Mouse (Mus musculus) MEL (cell line): ENCODE data around the gene Rnf145. TPM values are rescaled to one million over a fixed set of nuclear protein-coding genes. Genes with fewer than 3 reads are reported as not detected.

ENCODE experiments used
- DNase-seq: peaks from one replicate; pipeline ENCODE4 v3.0.0; 2011; ENCODE audit warnings: low read depth, low spot score
- H3K27ac ChIP-seq: 2 replicates; pipeline ENCODE4 v1.5.1; 2012; ENCODE audit warnings: low read depth, mild to moderate bottlenecking, control low read depth, low read length, moderate library complexity; ENCODE audit not compliant: control insufficient read depth
- H3K27me3 ChIP-seq, 2 experiments: fragments of 150-350 bp in 1 of 2; sonication (generic) in 1 of 2; 2 replicates each; pipeline ENCODE4 v1.6.1; 2012; ENCODE audit warnings: low read length in 2 of 2, mild to moderate bottlenecking in 2 of 2, improper control_type of control experiment in 1 of 2, moderate library complexity in 1 of 2; ENCODE audit not compliant: insufficient read depth in 2 of 2, control insufficient read depth in 1 of 2
- H3K36me3 ChIP-seq, 2 experiments: 2 replicates each; pipeline ENCODE4 v1.6.1; 2012 to 2014; ENCODE audit warnings: low read length in 2 of 2, improper control_type of control experiment in 1 of 2, inconsistent platforms in 1 of 2, mild to moderate bottlenecking in 1 of 2; ENCODE audit not compliant: insufficient read depth in 2 of 2, control insufficient read depth in 1 of 2
- H3K4me1 ChIP-seq, 2 experiments: fragments of 150-350 bp in 1 of 2; sonication (generic) in 1 of 2; 2 replicates each; pipeline ENCODE4 v1.6.1; 2012; ENCODE audit warnings: low read length in 2 of 2, improper control_type of control experiment in 1 of 2, mild to moderate bottlenecking in 1 of 2; ENCODE audit not compliant: insufficient read depth in 2 of 2, control insufficient read depth in 1 of 2
- H3K4me3 ChIP-seq, 2 experiments: fragments of 150-350 bp in 1 of 2; sonication (generic) in 1 of 2; 2 replicates each; pipeline ENCODE4 v1.5.1; 2012; ENCODE audit warnings: low read depth in 2 of 2, low read length in 2 of 2, mild to moderate bottlenecking in 2 of 2, moderate library complexity in 2 of 2, control low read depth in 1 of 2, improper control_type of control experiment in 1 of 2; ENCODE audit not compliant: control insufficient read depth in 1 of 2, insufficient read depth in 1 of 2
- H3K79me2 ChIP-seq: 2 replicates; pipeline ENCODE4 v1.6.1; 2012; ENCODE audit warnings: mild to moderate bottlenecking, low read length, moderate library complexity; ENCODE audit not compliant: control insufficient read depth, poor library complexity, insufficient read depth
- H3K9ac ChIP-seq: 2 replicates; pipeline ENCODE4 v1.6.1; 2012; ENCODE audit warnings: low read depth, mild to moderate bottlenecking, control low read depth, low read length, moderate library complexity; ENCODE audit not compliant: control insufficient read depth, poor library complexity, severe bottlenecking
- H3K9me3 ChIP-seq: fragments of 150-350 bp; sonication (generic); replicated peaks from 2 replicates; pipeline ENCODE4 v1.6.1; 2012; ENCODE audit warnings: mild to moderate bottlenecking, low read length, improper control_type of control experiment, moderate library complexity; ENCODE audit not compliant: insufficient read depth
- BHLHE40 ChIP-seq: IDR thresholded peaks from 2 replicates; pipeline ENCODE4 v1.6.1; 2012; ENCODE audit warnings: low read depth, mild to moderate bottlenecking, inconsistent platforms, low read length, improper control_type of control experiment, borderline replicate concordance
- CHD1 ChIP-seq: IDR thresholded peaks from 2 replicates; pipeline ENCODE4 v1.6.1; 2012; ENCODE audit warnings: low read depth, mild to moderate bottlenecking, inconsistent platforms, low read length, improper control_type of control experiment
- CTCF ChIP-seq, 3 experiments: IDR thresholded peaks in 2 of 3; conservative IDR thresholded peaks in 1 of 3; 2 replicates each; pipeline ENCODE4 v1.5.1; 2011 to 2012; ENCODE audit warnings: low read length in 3 of 3, low read depth in 2 of 3, mild to moderate bottlenecking in 2 of 3, improper control_type of control experiment in 1 of 3, inconsistent platforms in 1 of 3, mixed read lengths in 1 of 3, moderate library complexity in 1 of 3; ENCODE audit not compliant: control insufficient read depth in 1 of 3, insufficient read depth in 1 of 3, poor library complexity in 1 of 3, severe bottlenecking in 1 of 3
- E2F4 ChIP-seq: IDR thresholded peaks from 2 replicates; pipeline ENCODE4 v1.6.1; 2011; ENCODE audit warnings: low read depth, low read length, improper control_type of control experiment, borderline replicate concordance
- ELF1 ChIP-seq: IDR thresholded peaks from 2 replicates; pipeline ENCODE4 v1.6.1; 2014; ENCODE audit warnings: low read depth, mild to moderate bottlenecking, inconsistent platforms, low read length, improper control_type of control experiment, moderate library complexity
- EP300 ChIP-seq, 2 experiments: IDR thresholded peaks; 2 replicates each; pipeline ENCODE4 v1.6.1; 2011; ENCODE audit warnings: improper control_type of control experiment in 2 of 2, low read length in 2 of 2, low read depth in 1 of 2, mild to moderate bottlenecking in 1 of 2
- ETS1 ChIP-seq: IDR thresholded peaks from 2 replicates; pipeline ENCODE4 v1.6.1; 2012; ENCODE audit warnings: low read depth, mild to moderate bottlenecking, inconsistent platforms, low read length, improper control_type of control experiment, moderate library complexity
- GABPA ChIP-seq: IDR thresholded peaks from 2 replicates; pipeline ENCODE4 v1.6.1; 2012; ENCODE audit warnings: low read depth, mild to moderate bottlenecking, inconsistent platforms, low read length, improper control_type of control experiment, moderate library complexity
- HCFC1 ChIP-seq: IDR thresholded peaks from 2 replicates; pipeline ENCODE4 v1.6.1; 2012; ENCODE audit warnings: low read depth, mild to moderate bottlenecking, inconsistent platforms, low read length, improper control_type of control experiment, moderate library complexity
- KAT2A ChIP-seq: conservative IDR thresholded peaks from 2 replicates; pipeline ENCODE4 v1.6.1; 2012; ENCODE audit warnings: low read depth, low read length, improper control_type of control experiment, inconsistent platforms
- MAX ChIP-seq: IDR thresholded peaks from 2 replicates; pipeline ENCODE4 v1.6.1; 2011; ENCODE audit warnings: low read length, improper control_type of control experiment
- MAZ ChIP-seq: IDR thresholded peaks from 2 replicates; pipeline ENCODE4 v1.6.1; 2012; ENCODE audit warnings: low read depth, mild to moderate bottlenecking, inconsistent platforms, low read length, improper control_type of control experiment
- MEF2A ChIP-seq: IDR thresholded peaks from 2 replicates; pipeline ENCODE4 v1.6.1; 2014; ENCODE audit warnings: low read depth, mild to moderate bottlenecking, inconsistent platforms, low read length, improper control_type of control experiment; ENCODE audit not compliant: poor library complexity, insufficient replicate concordance, severe bottlenecking; ENCODE audit errors: extremely low read depth
- MXI1 ChIP-seq: IDR thresholded peaks from 2 replicates; pipeline ENCODE4 v1.6.1; 2011; ENCODE audit warnings: mild to moderate bottlenecking, low read depth, low read length, improper control_type of control experiment
- MYB ChIP-seq: IDR thresholded peaks from 2 replicates; pipeline ENCODE4 v1.6.1; 2011; ENCODE audit warnings: mild to moderate bottlenecking, low read depth, low read length, improper control_type of control experiment
- MYC ChIP-seq: IDR thresholded peaks from 2 replicates; pipeline ENCODE4 v1.6.1; 2011; ENCODE audit warnings: low read depth, mild to moderate bottlenecking, low read length, improper control_type of control experiment, moderate library complexity
- NELFE ChIP-seq: IDR thresholded peaks from 2 replicates; pipeline ENCODE4 v1.6.1; 2011; ENCODE audit warnings: low read depth, low read length, improper control_type of control experiment
- NRF1 ChIP-seq: IDR thresholded peaks from 2 replicates; pipeline ENCODE4 v1.6.1; 2014; ENCODE audit warnings: low read depth, mild to moderate bottlenecking, inconsistent platforms, low read length, improper control_type of control experiment, moderate library complexity; ENCODE audit not compliant: poor library complexity, insufficient read depth, severe bottlenecking
- POLR2A ChIP-seq, 2 experiments: IDR thresholded peaks; 2 replicates each; pipeline ENCODE4 v1.6.1; 2011 to 2012; ENCODE audit warnings: low read length in 2 of 2, mild to moderate bottlenecking in 2 of 2, control low read depth in 1 of 2, improper control_type of control experiment in 1 of 2, low read depth in 1 of 2, moderate library complexity in 1 of 2; ENCODE audit not compliant: control insufficient read depth in 1 of 2, insufficient read depth in 1 of 2, poor library complexity in 1 of 2
- POLR2AphosphoS2 ChIP-seq: IDR thresholded peaks from 2 replicates; pipeline ENCODE4 v1.6.1; 2011; ENCODE audit warnings: low read length, improper control_type of control experiment
- RAD21 ChIP-seq: IDR thresholded peaks from 2 replicates; pipeline ENCODE4 v1.6.1; 2011; ENCODE audit warnings: mild to moderate bottlenecking, low read depth, low read length, improper control_type of control experiment
- SIN3A ChIP-seq: IDR thresholded peaks from 2 replicates; pipeline ENCODE4 v1.6.1; 2012; ENCODE audit warnings: low read length, improper control_type of control experiment, inconsistent platforms
- SMC3 ChIP-seq: IDR thresholded peaks from 2 replicates; pipeline ENCODE4 v1.6.1; 2011; ENCODE audit warnings: low read depth, low read length, improper control_type of control experiment
- TAL1 ChIP-seq: IDR thresholded peaks from 2 replicates; pipeline ENCODE4 v1.6.1; 2012; ENCODE audit warnings: mild to moderate bottlenecking, inconsistent platforms, low read length, moderate library complexity, mixed read lengths
- TBP ChIP-seq: IDR thresholded peaks from 2 replicates; pipeline ENCODE4 v1.8.0; 2011; ENCODE audit warnings: low read depth, low read length, improper control_type of control experiment
- TCF12 ChIP-seq: IDR thresholded peaks from 2 replicates; pipeline ENCODE4 v1.6.1; 2014; ENCODE audit warnings: low read depth, mild to moderate bottlenecking, inconsistent platforms, low read length, improper control_type of control experiment, moderate library complexity
- UBTF ChIP-seq: IDR thresholded peaks from 2 replicates; pipeline ENCODE4 v1.6.1; 2012; ENCODE audit warnings: low read depth, mild to moderate bottlenecking, inconsistent platforms, low read length, improper control_type of control experiment, moderate library complexity, borderline replicate concordance; ENCODE audit not compliant: insufficient read depth
- USF1 ChIP-seq: IDR thresholded peaks from 2 replicates; pipeline ENCODE4 v1.6.1; 2014; ENCODE audit warnings: low read depth, mild to moderate bottlenecking, inconsistent platforms, low read length, improper control_type of control experiment, moderate library complexity
- USF2 ChIP-seq, 2 experiments: IDR thresholded peaks; 2 replicates each; pipeline ENCODE4 v1.6.1; 2011 to 2012; ENCODE audit warnings: improper control_type of control experiment in 2 of 2, low read length in 2 of 2, borderline replicate concordance in 1 of 2, inconsistent platforms in 1 of 2, low read depth in 1 of 2, mild to moderate bottlenecking in 1 of 2; ENCODE audit not compliant: insufficient read depth in 1 of 2
- ZKSCAN1 ChIP-seq: IDR thresholded peaks from 2 replicates; pipeline ENCODE4 v1.6.1; 2012; ENCODE audit warnings: low read depth, mild to moderate bottlenecking, inconsistent platforms, low read length, improper control_type of control experiment, moderate library complexity
- ZMIZ1 ChIP-seq: IDR thresholded peaks from 2 replicates; pipeline ENCODE4 v1.6.1; 2012; ENCODE audit warnings: low read depth, mild to moderate bottlenecking, inconsistent platforms, low read length, improper control_type of control experiment, moderate library complexity
- ZNF384 ChIP-seq: IDR thresholded peaks from 2 replicates; pipeline ENCODE4 v1.6.1; 2012; ENCODE audit warnings: low read depth, mild to moderate bottlenecking, inconsistent platforms, low read length, improper control_type of control experiment
- polyA plus RNA-seq, 2 experiments: library from polyadenylated mRNA; stranded (reverse) in 1 of 2; unstranded in 1 of 2; fragments of >175 nt in 1 of 2; fragments of >200 nt in 1 of 2; gene quantifications; 2 replicates each; pipeline versions ENCODE4 v1.2.1 to v1.2.4; 2012; ENCODE audit warnings: low replicate concordance in 2 of 2, low read depth in 1 of 2; ENCODE audit not compliant: insufficient read length in 2 of 2, insufficient read depth in 1 of 2, missing spikeins in 1 of 2
- total RNA-seq: library from RNA; depleted of rRNA; stranded (reverse); fragments of 300-350 nt; gene quantifications from 2 replicates; pipeline ENCODE4 v1.2.3, GENCODE M21; 2012

Rnf145 gene
- total and polyA plus RNA-seq, 3 experiments, result 73.5 to 94.1 TPM; not detected in 1

DNA sequence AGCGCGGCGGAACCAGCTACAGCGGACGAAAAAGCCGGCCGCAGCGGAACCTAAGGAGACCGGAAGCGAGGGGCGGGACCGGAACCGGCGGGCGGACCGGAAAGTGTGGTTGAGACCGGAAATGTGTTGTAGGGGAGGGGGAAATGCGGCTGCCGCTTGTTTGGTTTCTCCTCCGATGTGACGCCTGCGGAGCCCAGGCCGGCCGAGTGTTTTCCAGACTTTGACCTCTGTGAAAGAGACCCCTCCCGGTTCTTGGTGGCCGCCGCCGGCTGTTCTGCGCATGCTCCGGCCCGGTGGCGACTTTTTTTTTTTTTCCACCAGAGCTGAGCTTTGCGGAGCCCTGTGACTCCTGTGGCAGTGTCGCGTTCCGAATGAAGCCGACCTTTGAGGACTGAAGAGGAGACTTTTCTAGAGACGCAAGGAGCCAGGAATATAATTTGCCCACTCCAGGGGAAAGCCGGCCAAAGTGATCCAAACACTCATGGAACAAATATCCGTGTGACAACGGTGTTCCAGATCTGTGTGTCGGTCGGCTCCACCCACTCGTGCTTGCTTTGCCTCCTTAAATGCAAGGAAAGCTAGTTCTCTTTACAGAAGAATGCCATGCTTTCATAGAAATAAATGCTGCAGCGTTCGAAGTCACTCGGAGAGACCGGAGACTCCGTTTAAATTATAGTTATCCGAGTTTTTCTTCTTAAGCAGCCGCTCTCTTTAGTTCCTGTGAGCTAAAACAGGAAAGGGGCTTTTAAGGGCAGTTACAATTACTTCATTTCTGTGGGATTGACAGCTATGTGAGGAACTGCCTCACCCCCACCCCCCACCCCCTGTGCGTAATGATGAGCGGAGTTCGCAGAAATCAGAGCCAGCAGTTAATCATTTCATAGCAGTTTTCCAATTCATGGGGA lies 48.1 kb upstream of the Rnf145 start, which contains the start of gene Ublcp1:
Gene Ublcp1 (minus strand): TSS at position 67 of the 905 bp plus-strand sequence.
- peak; percentile 97 for DNase-seq
- H3K27ac ChIP-seq, result peak within 1 kb of the TSS; percentile 93
- H3K4me3 ChIP-seq, result peak within 1 kb of the TSS; percentile 64 to 86
- H3K9ac ChIP-seq, result peak within 1 kb of the TSS; percentile 91
- no peaks in the 10 kb centered on the region for H3K27me3 ChIP-seq
- TF ChIP-seq MYB, result peak; percentile 16; the same call in 1 of the 2 replicates
- no peak for TF ChIP-seq BHLHE40
- 0 out of 2 replicates have a peak, but pooled peaks have one; percentile 44 for TF ChIP-seq ZKSCAN1
- TF ChIP-seq SMC3, result no peak
- peak; percentile 91 for TF ChIP-seq ELF1
- TF ChIP-seq GABPA, result no peak
- peak; percentile 44; the same call in 1 of the 2 replicates for TF ChIP-seq MYC
- peak; percentile 72 for TF ChIP-seq MXI1
- no peak; the same call in 1 of the 2 replicates for TF ChIP-seq CHD1
- TF ChIP-seq KAT2A, result peak; percentile 63; the same call in 1 of the 2 replicates
- peak; percentile 90 for TF ChIP-seq HCFC1
- TF ChIP-seq E2F4, result peak; percentile 68; the same call in 1 of the 2 replicates
- no peak for TF ChIP-seq RAD21
- TF ChIP-seq MAX, result peak; percentile 74
- TF ChIP-seq ZMIZ1, result peak; percentile 77
- TF ChIP-seq UBTF, result peak; percentile 62; the same call in 1 of the 2 replicates
- peak; percentile 77 for TF ChIP-seq NRF1
- peak; percentile 76 for TF ChIP-seq TBP
- TF ChIP-seq TCF12, result peak; percentile 72
- TF ChIP-seq POLR2A (IDR thresholded peaks at IDR 0.05; ENCODE audit: control insufficient read depth in 1 of 2, insufficient read depth in 1 of 2, low read depth in 1 of 2, low read length in 2 of 2, poor library complexity in 1 of 2), result peak in 1 of 2 experiments; percentile 86; a peak in 3 of 4 replicates
- TF ChIP-seq CTCF (IDR thresholded peaks at IDR 0.05 in 2 of 3, conservative IDR thresholded peaks at IDR 0.05 in 1 of 3; ENCODE audit: control insufficient read depth in 1 of 3, insufficient read depth in 1 of 3, low read depth in 2 of 3, low read length in 3 of 3, poor library complexity in 1 of 3, severe bottlenecking in 1 of 3), result no peak
- TF ChIP-seq TAL1, result no peak
- peak; percentile 75 for TF ChIP-seq SIN3A
- peak; percentile 43; the same call in 1 of the 2 replicates for TF ChIP-seq USF1
- TF ChIP-seq USF2 (IDR thresholded peaks at IDR 0.05; ENCODE audit: borderline replicate concordance in 1 of 2, insufficient read depth in 1 of 2, low read depth in 1 of 2, low read length in 2 of 2), result no peak
- peak; percentile 63 for TF ChIP-seq ETS1
- peak; percentile 95 for TF ChIP-seq ZNF384
- peak; percentile 91 for TF ChIP-seq NELFE
- peak; percentile 19 to 68; a peak in 2 of 4 replicates for TF ChIP-seq EP300 (IDR thresholded peaks at IDR 0.05; ENCODE audit: low read depth in 1 of 2, low read length in 2 of 2)
- TF ChIP-seq MAZ, result peak; percentile 84
- TF ChIP-seq POLR2AphosphoS2, result peak; percentile 81; the same call in 1 of the 2 replicates
- 0 out of 2 replicates have a peak, but pooled peaks have one; percentile 59 for TF ChIP-seq MEF2A
- H3K79me2 ChIP-seq, result peaks cover 5% of the 10 kb centered on the region; the same call in 1 of the 2 replicates
- H3K9me3 ChIP-seq, result no peaks in the 10 kb centered on the region
- peaks cover 3 to 19% of the 10 kb centered on the region in 2 experiments; a peak in 3 of 4 replicates for H3K4me1 ChIP-seq
- H3K36me3 ChIP-seq, result peaks cover 0 to 28% of the 10 kb centered on the region in 2 experiments; a peak in 2 of 4 replicates
